Mouse (Mus musculus) adrenal gland, adult 8-10 months (tissue): Measurements from ENCODE around the gene Adcy2. TPM values are rescaled to one million over a fixed set of nuclear protein-coding genes. Genes with fewer than 3 reads are reported as not detected.

Experiments
- DNase-seq: peaks from one replicate; pipeline ENCODE4 v3.0.0; 2022
- total RNA-seq, 4 experiments: library from RNA; stranded (reverse); gene quantifications; 2 replicates each; pipeline ENCODE4 v1.2.4; 2022

The Adcy2 gene
- total RNA-seq: 1 to 10 TPM in 2 of 4 experiments, under 1 TPM in 2; 0.77 to 1.4 (median 0.92) TPM

DNA sequence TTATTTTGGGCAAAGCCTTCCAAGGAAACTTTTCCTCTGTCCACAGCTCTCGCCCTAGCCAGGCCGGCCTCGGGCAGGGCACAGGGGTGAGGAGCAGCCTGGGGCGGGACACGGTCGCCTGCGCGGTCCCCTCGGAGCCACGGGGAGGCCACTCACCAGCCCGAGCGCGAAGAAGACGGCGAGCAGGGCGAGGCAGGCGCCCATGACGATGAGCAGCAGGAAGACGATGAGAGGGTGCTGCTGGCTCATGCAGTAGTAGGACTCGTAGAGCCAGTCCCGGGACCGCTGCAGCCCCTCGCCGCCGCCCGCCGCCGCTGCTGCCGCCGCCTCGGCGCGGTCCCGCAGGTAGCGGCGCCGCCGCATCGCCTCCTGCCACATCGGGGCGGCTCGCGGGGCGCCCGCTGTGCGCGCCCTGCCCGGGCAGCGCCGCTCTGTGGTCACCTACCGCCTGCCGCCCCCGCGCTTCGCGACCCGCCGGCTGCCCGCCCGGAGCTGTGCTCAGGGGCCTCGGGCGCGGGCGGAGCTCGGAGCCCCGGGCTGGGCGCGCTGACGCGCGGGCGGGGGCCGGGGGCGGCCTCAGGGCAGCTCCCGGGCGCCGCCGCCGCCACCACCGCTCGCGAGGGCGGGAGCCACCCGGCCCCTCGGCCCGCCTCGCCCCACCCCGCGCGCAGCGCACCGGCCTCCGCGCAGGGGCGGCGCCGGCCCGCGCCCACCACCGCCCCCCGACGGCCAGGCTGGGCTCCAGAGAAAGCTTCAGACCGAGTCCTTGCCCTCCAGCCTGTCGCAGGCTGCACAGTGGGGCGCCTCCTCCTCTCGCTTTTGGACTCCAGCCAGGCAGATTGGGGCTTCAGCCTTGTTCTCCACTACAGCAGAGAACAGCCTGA lies at the start of gene Adcy2:
Gene Adcy2 (minus strand): TSS at position 624 of the 884 bp plus-strand sequence.
- DNase-seq: no peak

- DNase-seq: no peak
These were observed 37.8 kb upstream of the Adcy2 start for GRCm38 (mm10) chr13:69036991-69037597.

- no peak for DNase-seq
These were observed 35.3 kb upstream of the Adcy2 start for GRCm38 (mm10) chr13:69034621-69035020.

DNA sequence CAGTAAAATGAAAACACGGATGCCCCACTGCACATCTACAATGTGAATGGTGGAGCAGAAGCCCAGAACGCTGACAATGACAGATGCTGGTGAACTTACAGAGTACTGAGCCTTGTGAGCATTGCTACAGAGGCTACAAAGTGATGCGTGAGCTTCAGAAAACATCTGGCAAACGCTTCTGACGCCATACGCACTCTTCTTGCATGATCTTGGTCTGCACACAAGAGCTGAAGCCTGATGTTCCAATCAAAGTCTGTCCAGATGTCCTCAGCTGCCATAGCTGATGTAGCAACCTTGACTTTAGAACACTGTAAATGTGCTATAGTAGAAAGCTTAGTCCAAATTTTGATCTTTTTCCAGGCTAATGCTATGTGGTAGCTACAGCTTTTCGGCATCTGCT lies 34.2 kb upstream of the Adcy2 start:
- DNase-seq: no peak

GRCm38 (mm10) chr13:69029078-69029757 lies 29.9 kb upstream of the Adcy2 start:
- no peak for DNase-seq

DNA sequence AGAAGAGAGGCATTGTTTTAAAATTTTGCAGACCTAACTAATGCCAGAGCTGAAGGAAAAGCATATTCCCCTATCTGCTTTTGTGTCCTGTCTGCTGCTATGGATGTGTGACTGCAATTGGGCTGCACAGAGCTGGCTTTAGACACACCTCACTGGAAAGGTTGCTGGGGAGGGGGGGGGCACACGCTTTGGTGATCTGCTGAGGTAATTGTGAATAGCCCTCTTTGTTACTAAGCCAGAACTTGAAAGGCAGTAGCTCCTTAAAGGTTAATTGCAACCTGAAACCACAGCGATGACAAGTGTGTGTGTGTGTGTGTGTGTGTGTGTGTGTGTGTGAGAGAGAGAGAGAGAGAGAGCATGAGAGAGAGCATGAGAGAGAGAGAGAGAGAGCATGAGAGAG lies 25.6 kb upstream of the Adcy2 start:
- DNase-seq: no peak

- DNase-seq: no peak
These were observed 23.9 kb upstream of the Adcy2 start for GRCm38 (mm10) chr13:69023239-69023638.

- no peak for DNase-seq
These were observed 21.2 kb upstream of the Adcy2 start for GRCm38 (mm10) chr13:69020574-69020973.

DNA sequence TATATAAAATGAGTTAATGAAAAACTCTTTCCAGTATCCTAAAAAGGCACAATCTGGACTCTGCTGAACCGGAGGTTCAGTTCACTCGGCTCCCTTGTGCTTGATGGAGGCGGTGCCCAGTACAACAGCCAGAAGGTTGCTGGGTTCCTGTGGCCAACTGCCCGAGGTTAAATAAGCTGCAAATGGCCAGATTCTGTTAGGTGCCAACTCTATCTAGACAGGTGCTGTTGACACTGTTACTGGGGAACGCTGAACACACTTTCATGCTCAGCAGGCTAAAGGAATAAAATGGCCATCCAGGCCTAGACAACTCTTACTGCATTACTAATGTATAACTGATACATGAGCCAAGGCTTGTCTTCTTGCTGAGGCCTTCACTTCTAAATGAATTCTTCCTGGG lies 7.6 kb upstream of the Adcy2 start:
- no peak for DNase-seq

DNA sequence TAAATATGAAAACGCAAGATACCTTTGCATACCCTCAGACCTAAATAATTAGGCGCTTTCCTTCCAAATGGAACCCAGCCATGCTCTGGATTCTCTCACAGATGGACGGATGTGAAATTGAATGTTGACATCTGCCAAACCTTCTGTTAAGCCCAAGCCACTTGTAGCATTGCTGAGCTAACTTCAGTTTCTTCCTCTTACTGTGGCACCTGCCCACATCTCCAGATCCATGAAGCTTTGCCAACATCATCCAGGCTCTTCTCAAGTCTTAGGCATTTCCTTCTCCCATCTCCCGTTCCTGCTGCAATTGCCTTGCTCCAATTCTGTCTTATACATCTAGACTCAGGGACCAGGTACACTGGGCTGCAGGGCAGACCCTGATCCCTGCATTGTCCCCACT lies 6.8 kb upstream of the Adcy2 start:
- no peak for DNase-seq

DNA sequence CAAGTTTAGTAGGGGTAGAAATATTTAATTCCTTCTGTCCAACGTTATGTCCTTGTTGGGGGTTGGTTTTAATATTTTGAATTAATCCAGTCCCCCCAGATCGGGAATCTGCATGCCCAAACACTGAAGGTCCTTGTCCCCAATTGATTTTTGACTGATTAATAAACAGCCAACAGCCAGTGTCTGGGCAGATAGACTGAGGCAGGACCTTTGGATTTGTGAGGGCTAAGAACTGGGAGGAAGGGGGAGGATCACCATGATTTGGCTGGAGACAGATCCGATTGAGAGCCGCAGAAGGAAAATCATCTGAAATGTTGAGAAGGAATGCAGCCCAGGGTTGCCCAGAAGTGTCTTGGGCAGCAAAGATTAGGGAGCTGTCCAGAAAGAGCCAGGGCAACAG lies 5.1 kb upstream of the Adcy2 start:
- DNase-seq: no peak

GRCm38 (mm10) chr13:69002631-69003030 lies 3.3 kb upstream of the Adcy2 start:
- DNase-seq: no peak

DNA sequence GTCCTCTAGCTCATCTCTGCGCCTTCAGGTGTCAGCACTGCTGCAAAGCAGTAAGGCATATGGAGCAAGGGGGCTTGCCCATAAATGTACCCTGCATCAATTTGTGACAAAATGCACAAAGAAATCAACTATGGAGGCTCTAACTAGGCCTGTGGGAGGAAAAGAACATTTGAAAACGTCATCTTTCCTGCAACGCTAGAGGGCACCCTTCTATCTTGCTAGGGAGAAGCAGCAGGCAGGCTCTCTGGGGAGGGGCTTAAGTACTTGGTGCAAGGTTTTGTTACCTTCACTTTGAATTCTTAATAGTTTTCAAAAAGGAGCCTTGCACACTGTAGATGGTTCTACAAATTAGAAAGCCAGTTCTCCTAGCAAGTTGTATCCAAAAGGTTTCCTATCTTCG lies 2.8 kb upstream of the Adcy2 start:
- no peak for DNase-seq

- DNase-seq: no peak
These were observed 485 bp upstream of the Adcy2 start for GRCm38 (mm10) chr13:68999826-69000225.

GRCm38 (mm10) chr13:68998558-68998917 lies 803 bp downstream of the Adcy2 start:
- DNase-seq: no peak

DNA sequence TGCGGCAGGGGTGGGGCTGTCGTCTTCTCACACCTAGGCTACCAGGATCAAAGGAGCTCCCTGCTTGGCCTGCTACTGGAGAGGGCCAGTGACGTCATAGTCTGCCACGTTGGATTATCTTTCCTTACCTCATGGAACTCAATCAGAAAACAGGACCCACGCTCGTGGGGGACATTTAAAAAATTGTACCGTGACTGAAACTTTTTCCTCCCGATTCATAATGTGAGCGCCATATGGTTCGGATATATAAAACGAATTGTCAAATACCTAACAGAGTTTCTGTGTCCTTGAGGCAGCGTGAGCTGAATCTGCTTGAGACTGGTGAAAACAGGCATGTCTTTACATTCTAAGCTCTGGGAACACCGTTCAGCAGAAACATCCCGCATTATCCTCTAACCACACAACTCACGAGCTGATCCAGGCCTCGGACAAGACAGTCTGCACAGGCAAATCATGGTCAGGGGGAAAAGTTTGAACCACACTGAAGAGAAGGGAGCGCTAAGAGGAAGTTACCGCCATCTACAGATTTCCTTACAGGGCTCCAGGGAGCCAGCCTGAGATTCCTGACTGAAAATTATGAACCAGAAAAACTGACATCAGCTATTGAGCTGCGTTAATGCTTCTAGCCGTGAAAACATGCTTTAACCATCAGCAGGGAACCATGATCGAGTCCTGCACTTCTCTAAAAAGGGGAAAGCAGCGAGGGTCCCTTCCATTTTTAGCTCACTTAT lies 1.4 kb downstream of the Adcy2 start:
- no peak for DNase-seq

- no peak for DNase-seq
These were observed 2.0 kb downstream of the Adcy2 start for GRCm38 (mm10) chr13:68997386-68997785.

DNA sequence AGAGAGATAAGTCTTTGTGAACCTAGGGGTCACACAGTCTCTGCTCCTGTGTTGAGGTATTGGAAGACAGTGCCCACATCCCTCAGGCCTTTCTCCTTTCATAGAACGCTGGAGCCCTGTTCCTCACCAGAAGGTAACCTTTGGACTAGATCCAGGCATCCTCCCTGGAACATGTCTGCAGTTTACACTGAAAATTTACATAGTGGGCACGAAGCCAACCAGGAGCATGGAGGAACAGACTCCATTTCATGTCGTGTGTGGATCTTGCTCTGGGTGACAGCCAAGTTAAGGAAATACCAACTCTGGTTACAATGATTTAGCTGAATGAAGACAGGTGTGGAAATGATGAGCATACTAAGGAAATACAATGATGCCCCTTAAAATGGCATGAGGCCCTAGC lies 2.7 kb downstream of the Adcy2 start:
- DNase-seq: no peak

DNA sequence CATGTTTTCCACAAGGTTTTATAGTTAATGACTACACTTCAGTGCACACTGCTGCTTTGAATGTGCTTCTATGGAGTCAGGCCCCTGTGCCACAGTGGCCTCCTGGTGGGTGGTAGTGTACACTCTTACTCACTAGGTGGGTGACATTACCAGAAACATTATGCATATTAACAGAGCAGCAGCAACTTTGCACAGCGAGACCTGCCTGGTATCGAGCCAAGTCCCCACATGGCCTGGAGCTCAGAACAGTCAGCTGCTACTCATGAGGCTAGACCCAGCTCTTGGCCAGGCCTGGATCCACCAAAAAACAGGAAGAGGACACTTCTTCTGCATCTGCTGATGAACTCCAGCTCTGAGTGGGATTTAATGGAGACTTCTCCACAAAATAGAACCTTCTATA lies 13.6 kb downstream of the Adcy2 start:
- no peak for DNase-seq

GRCm38 (mm10) chr13:68984000-68984399 lies 15.3 kb downstream of the Adcy2 start:
- no peak for DNase-seq

- no peak for DNase-seq
These were observed 18.3 kb downstream of the Adcy2 start for GRCm38 (mm10) chr13:68981048-68981447.

- DNase-seq: no peak
These were observed 26.2 kb downstream of the Adcy2 start for GRCm38 (mm10) chr13:68973143-68973542.

GRCm38 (mm10) chr13:68961580-68961979 lies 37.8 kb downstream of the Adcy2 start:
- no peak for DNase-seq
